In the genomic region with DNA sequence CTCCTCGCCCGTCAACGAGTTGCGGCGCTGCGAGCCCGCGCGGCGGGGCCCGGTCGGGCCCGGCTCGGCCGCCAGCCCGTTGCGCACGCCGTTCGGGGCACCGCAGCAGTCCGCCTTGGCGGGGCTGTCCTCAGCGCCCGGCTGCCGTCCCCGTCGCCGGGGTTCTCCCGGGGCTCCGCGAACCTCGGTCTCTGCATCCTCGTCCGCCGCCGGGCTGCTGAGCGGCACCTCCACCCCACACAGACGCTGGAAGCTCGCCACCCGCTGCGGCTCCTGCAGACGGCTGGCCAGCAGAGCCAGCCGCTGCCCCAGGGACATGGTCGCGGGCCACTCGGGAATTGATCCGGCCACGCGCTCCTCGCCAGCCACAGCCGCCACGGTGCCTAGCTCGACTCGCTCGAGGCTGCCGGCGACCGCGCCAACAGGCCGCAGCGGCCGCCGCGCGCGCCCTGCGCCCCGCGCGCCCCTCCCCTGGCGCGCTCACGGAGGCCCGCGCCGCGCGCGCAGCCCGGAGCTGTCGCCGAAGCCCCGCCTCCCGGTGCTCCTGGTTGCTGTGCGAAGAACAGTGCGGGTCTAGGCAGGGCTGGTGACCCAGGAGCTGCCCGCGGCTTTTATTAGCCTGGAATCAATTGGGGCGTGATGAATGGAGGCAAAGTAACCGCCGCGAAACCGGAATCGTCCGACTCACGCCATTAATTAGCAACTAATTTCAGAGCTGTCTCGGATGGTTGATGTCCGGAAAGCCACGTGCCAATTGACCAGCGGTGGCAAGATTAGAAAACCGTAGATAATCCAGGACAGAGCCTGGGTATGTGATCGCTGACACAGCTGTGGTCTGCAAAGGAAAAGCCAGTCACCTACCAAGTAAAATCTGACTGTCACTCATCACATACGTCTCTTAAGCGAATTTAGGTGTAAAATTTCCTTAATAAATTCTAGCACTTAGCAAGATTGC, we compare ENCODE assay signal across 8 mouse cellular contexts. TPM values are rescaled to one million over a fixed set of nuclear protein-coding genes. Genes with fewer than 3 reads are reported as not detected.
DNase-seq lines count a peak whose midpoint lies in the region; ATAC-seq and TF ChIP-seq lines count a peak whose summit lies in the region.

A gene (minus strand): TSS at position 484 of the 955 bp plus-strand sequence.

- peak; percentile 77 for ATAC-seq in heart, embryonic 13.5 days (ENCODE audit: extremely low read depth, insufficient number of reproducible peaks, low FRiP score, low TSS enrichment)
- ATAC-seq in kidney, postnatal 0 days (replicated peaks; ENCODE audit: low FRiP score, low read depth), result peak; percentile 95

- peak within 1 kb of the TSS; percentile 85 for H3K4me2 ChIP-seq in heart, embryonic 13.5 days
- peak within 1 kb of the TSS; percentile 98 for H3K4me2 ChIP-seq in kidney, postnatal 0 days (ENCODE audit: low read length)
- H3K4me2 ChIP-seq in myocyte (ENCODE audit: low read depth), result peak within 1 kb of the TSS; percentile 97

- peaks cover 13% of the 10 kb centered on the region; the same call in 1 of the 2 replicates for H3K79me2 ChIP-seq in liver, adult 2 months (ENCODE audit: control insufficient read depth, insufficient read depth, low read length)
- H3K79me2 ChIP-seq in myocyte (ENCODE audit: control insufficient read depth, insufficient read depth), result peaks cover 45% of the 10 kb centered on the region

- no peaks in the 10 kb centered on the region for H3K9me3 ChIP-seq in heart, embryonic 13.5 days
- no peaks in the 10 kb centered on the region for H3K9me3 ChIP-seq in kidney, postnatal 0 days (replicated peaks; ENCODE audit: low read length)

- peak; percentile 89 for DNase-seq in CD4-positive helper T cell, adult 2 months (ENCODE audit: low read depth, low spot score)
- DNase-seq in brain, embryonic 18.5 days (ENCODE audit: low read depth, low spot score), result peak; percentile 56
- peak; percentile 27 for DNase-seq in fibroblast of lung, adult 2 months (ENCODE audit: low read depth)
- DNase-seq in kidney, postnatal 0 days (ENCODE audit: low spot score), result peak; percentile 85
- peak; percentile 72 for DNase-seq in liver, adult 2 months (ENCODE audit: extremely low read depth, low read depth, low spot score)
- peak; percentile 84 to 90 for DNase-seq in spleen, postnatal 4 days (ENCODE audit: low spot score in 2 of 2)

- TF ChIP-seq POLR2A in liver, adult 2 months (IDR thresholded peaks at IDR 0.05; ENCODE audit: extremely low read depth, insufficient read depth, low read length), result peak; percentile 71; the same call in 1 of the 2 replicates
- TF ChIP-seq POLR2A in myocyte (IDR thresholded peaks at IDR 0.05; ENCODE audit: insufficient read length, low read depth), result peak; percentile 99

- H3ac ChIP-seq in myocyte (ENCODE audit: control insufficient read depth, insufficient read length), result peak within 1 kb of the TSS; percentile 77

- H3K9ac ChIP-seq in heart, embryonic 13.5 days, result peak within 1 kb of the TSS; percentile 96
- H3K9ac ChIP-seq in kidney, postnatal 0 days (ENCODE audit: low read depth, low read length), result peak within 1 kb of the TSS; percentile 96
- H3K9ac ChIP-seq in liver, adult 2 months (ENCODE audit: low read depth, low read length), result peak within 1 kb of the TSS; percentile 70

- peak within 1 kb of the TSS; percentile 91 for H3K4me3 ChIP-seq in heart, embryonic 13.5 days
- peak within 1 kb of the TSS; percentile 92 for H3K4me3 ChIP-seq in kidney, postnatal 0 days (replicated peaks; ENCODE audit: low read depth, low read length)
- H3K4me3 ChIP-seq in liver, adult 2 months (ENCODE audit: insufficient read depth, low read depth, low read length), result peak within 1 kb of the TSS; percentile 63
- H3K4me3 ChIP-seq in myocyte, result peak within 1 kb of the TSS; percentile 55

- WGBS in heart, embryonic 13.5 days, result 1% methylated on average over 101 of the region's 105 CpGs
- WGBS in kidney, postnatal 0 days, result under 1% methylated on average over 103 of the region's 105 CpGs
- WGBS in liver, adult 2 months, result 1% methylated on average over 102 of the region's 105 CpGs

- H3K36me3 ChIP-seq in heart, embryonic 13.5 days, result no peaks in the 10 kb centered on the region
- H3K36me3 ChIP-seq in kidney, postnatal 0 days (ENCODE audit: insufficient read depth, low read length), result no peaks in the 10 kb centered on the region
- no peaks in the 10 kb centered on the region for H3K36me3 ChIP-seq in liver, adult 2 months (ENCODE audit: control insufficient read depth, insufficient read depth, low read length)
- no peaks in the 10 kb centered on the region for H3K36me3 ChIP-seq in myocyte (ENCODE audit: control insufficient read depth, insufficient read depth)

- peaks cover 29% of the 10 kb centered on the region for H3K4me1 ChIP-seq in heart, embryonic 13.5 days
- H3K4me1 ChIP-seq in kidney, postnatal 0 days (replicated peaks; ENCODE audit: insufficient read depth, low read length), result no peaks in the 10 kb centered on the region; the same call in 1 of the 2 replicates
- H3K4me1 ChIP-seq in liver, adult 2 months (ENCODE audit: control insufficient read depth, insufficient read depth, low read length), result peaks cover 9% of the 10 kb centered on the region

- no peak for TF ChIP-seq CTCF in kidney, postnatal 0 days (IDR thresholded peaks at IDR 0.05; ENCODE audit: low read depth)
- no peak for TF ChIP-seq CTCF in liver, adult 2 months (IDR thresholded peaks at IDR 0.05; ENCODE audit: low read depth, low read length)

- peak within 1 kb of the TSS; percentile 85 for H3K27ac ChIP-seq in heart, embryonic 13.5 days (replicated peaks)
- H3K27ac ChIP-seq in kidney, postnatal 0 days, result peak within 1 kb of the TSS; percentile 73
- peak within 1 kb of the TSS; percentile 81 for H3K27ac ChIP-seq in liver, adult 2 months (replicated peaks; ENCODE audit: insufficient read depth, low read depth, low read length)

- H3K27me3 ChIP-seq in heart, embryonic 13.5 days (replicated peaks), result no peaks in the 10 kb centered on the region
- H3K27me3 ChIP-seq in kidney, postnatal 0 days (ENCODE audit: insufficient read depth, low read length), result no peaks in the 10 kb centered on the region
- no peaks in the 10 kb centered on the region for H3K27me3 ChIP-seq in liver, adult 2 months (ENCODE audit: control insufficient read depth, insufficient read depth, low read length)
- H3K27me3 ChIP-seq in myocyte (ENCODE audit: control insufficient read depth, insufficient read depth, insufficient read length), result no peaks in the 10 kb centered on the region

TF ChIP-seq in myocyte, 11 proteins besides CTCF, POLR2A, EP300 and RAD21:
- TF ChIP-seq USF1 (IDR thresholded peaks at IDR 0.05; ENCODE audit: low read depth), result peak; percentile 32
- no peak for TF ChIP-seq TCF3 (IDR thresholded peaks at IDR 0.05; ENCODE audit: insufficient read length, low read depth)
- TF ChIP-seq SRF (IDR thresholded peaks at IDR 0.05; ENCODE audit: control insufficient read depth, insufficient read length, low read depth), result no peak
- TF ChIP-seq REST (IDR thresholded peaks at IDR 0.05; ENCODE audit: insufficient read depth, insufficient read length), result no peak
- TF ChIP-seq MYOG (IDR thresholded peaks at IDR 0.05; ENCODE audit: control insufficient read depth in 1 of 3, insufficient read depth in 1 of 3, insufficient read length in 2 of 3, low read depth in 2 of 3), result no peak
- no peak for TF ChIP-seq MAX (IDR thresholded peaks at IDR 0.05; ENCODE audit: low read depth)
- TF ChIP-seq TCF12 (IDR thresholded peaks at IDR 0.05; ENCODE audit: insufficient read depth, poor library complexity, severe bottlenecking), result no peak
- TF ChIP-seq CEBPB (IDR thresholded peaks at IDR 0.05; ENCODE audit: insufficient read depth, poor library complexity, severe bottlenecking), result no peak
- TF ChIP-seq MYOD1 (IDR thresholded peaks at IDR 0.05; ENCODE audit: control insufficient read depth in 1 of 3, insufficient read length in 2 of 3, low read depth in 2 of 3), result peak in 1 of 3 experiments; percentile 5
- peak; percentile 86 for TF ChIP-seq POLR2AphosphoS2 (IDR thresholded peaks at IDR 0.05; ENCODE audit: insufficient read length, low read depth)
- TF ChIP-seq E2F4 (IDR thresholded peaks at IDR 0.05; ENCODE audit: insufficient read depth), result no peak
TF ChIP-seq in myocyte: peak in this region for 3.

RNA-seq across cellular contexts. Expression of the gene that starts here (rescaled TPM):
- 13.3 and 16.2 TPM in 2 replicates for polyA plus RNA-seq in heart, embryonic 13.5 days (2015; fragmentation: Nextera tagmentation; extraction: Ambion mirVana)
- 24.6 and 27.0 TPM in 2 replicates for polyA plus RNA-seq in kidney, postnatal 0 days (2015; fragmentation: Nextera tagmentation; extraction: Ambion mirVana)
- total RNA-seq in liver, adult 2 months (2014; rRNA removed), result 42.8 and 45.7 TPM in 2 replicates
- polyA plus RNA-seq in liver, adult 2 months (2012; rRNA removed), result 36.1 and 42.2 TPM in 2 replicates
- 4.9 TPM for polyA plus RNA-seq in myocyte (2012; fragmentation: generic; extraction: Trizol)

Comparison
In these comparisons a context has a peak if more than half of its experiments do, and no peak if none do; other contexts are left out.
1. Peak in every context shown above with its lines: DNase-seq, ATAC-seq, H3K4me3 ChIP-seq and H3K27ac ChIP-seq.
2. DNase-seq: peak in every context shown above with its lines; median percentile 89 in CD4-positive helper T cell, adult 2 months; 87 in spleen, postnatal 4 days; 85 in kidney, postnatal 0 days; 72 in liver, adult 2 months; 56 in brain, embryonic 18.5 days; 27 in fibroblast of lung, adult 2 months.